ENCODE assay signal across 8 mouse cellular contexts in the genomic region with DNA sequence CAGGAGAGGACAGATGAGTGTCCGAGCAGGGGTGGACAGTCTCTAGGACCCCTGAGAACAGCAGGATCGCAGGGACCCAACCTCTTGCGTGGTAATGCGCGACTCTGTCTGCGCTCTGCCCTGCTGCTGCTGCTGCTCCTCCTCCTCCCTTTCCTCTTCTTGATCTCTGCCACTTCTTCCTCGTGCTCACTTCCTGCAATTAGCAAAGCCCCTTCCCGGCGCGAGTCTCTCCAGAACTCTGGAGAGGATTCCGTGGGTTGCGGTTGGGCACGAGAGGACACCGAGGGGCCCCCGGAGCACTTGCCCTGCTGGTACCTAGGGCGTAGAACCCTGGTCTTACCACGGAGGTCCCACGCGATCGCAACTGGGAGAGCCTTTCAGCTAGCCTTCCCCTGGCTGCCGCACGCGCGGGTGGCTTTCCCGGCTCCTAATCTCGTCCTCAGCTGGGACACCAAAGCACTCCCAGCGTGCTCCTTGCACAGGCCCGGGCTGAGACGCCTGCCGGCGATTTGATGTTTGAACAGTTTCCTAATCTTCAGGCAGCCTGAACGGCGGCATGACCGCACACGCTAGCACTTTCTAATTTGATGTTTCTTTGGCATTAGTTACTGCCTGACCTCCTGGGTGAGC. TPM values are rescaled to one million over a fixed set of nuclear protein-coding genes. Genes with fewer than 3 reads are reported as not detected.
DNase-seq lines count a peak whose midpoint lies in the region; ATAC-seq and TF ChIP-seq lines count a peak whose summit lies in the region.

A gene (minus strand): TSS at position 484 of the 630 bp plus-strand sequence.

- ATAC-seq in activated CD4-positive, CD25-positive, alpha-beta regulatory T cell, adult 4 months = peak; percentile 56
- peak; percentile 80 for ATAC-seq in granulocyte monocyte progenitor cell, adult 5-6 weeks (replicated peaks; ENCODE audit: poor library complexity, severe bottlenecking)
- peak; percentile 76 for ATAC-seq in intestine, embryonic 14.5 days (replicated peaks; ENCODE audit: low FRiP score, low TSS enrichment, low read depth)
- peak; percentile 85; the same call in 1 of the 2 replicates for ATAC-seq in limb, embryonic 14.5 days (ENCODE audit: low FRiP score, low read depth)
- ATAC-seq in midbrain, embryonic 12.5 days (ENCODE audit: low FRiP score, low read depth) = peak; percentile 80

- H3K4me3 ChIP-seq in intestine, embryonic 14.5 days (ENCODE audit: low read depth, low read length) = peak within 1 kb of the TSS; percentile 48
- peak within 1 kb of the TSS; percentile 43 for H3K4me3 ChIP-seq in limb, embryonic 14.5 days (replicated peaks; ENCODE audit: low read length)
- H3K4me3 ChIP-seq in midbrain, embryonic 12.5 days = peak within 1 kb of the TSS; percentile 54
- peak within 1 kb of the TSS; percentile 98 for H3K4me3 ChIP-seq in spleen, adult 2 months (ENCODE audit: extremely low read depth, insufficient read depth, insufficient read length)

- H3K9me3 ChIP-seq in intestine, embryonic 14.5 days (ENCODE audit: control insufficient read depth, low read length) = no peaks in the 10 kb centered on the region
- no peaks in the 10 kb centered on the region for H3K9me3 ChIP-seq in limb, embryonic 14.5 days (ENCODE audit: control insufficient read depth, low read length)
- H3K9me3 ChIP-seq in midbrain, embryonic 12.5 days = no peaks in the 10 kb centered on the region

- whole genome bisulfite sequencing in intestine, embryonic 14.5 days = under 1% methylated on average over 32 of the region's 35 CpGs
- WGBS in limb, embryonic 14.5 days = 2% methylated on average over 35 of the region's 35 CpGs
- WGBS in midbrain, embryonic 12.5 days = under 1% methylated on average over 35 of the region's 35 CpGs
- 1% methylated on average over 35 of the region's 35 CpGs for WGBS in spleen, adult 2 months

- 0 out of 2 replicates have a peak, but pooled peaks have one; percentile 32 for TF ChIP-seq POLR2A in limb, embryonic 14.5 days (IDR thresholded peaks at IDR 0.05; ENCODE audit: borderline replicate concordance, extremely low read depth, insufficient read depth, insufficient read length)
- TF ChIP-seq POLR2A in spleen, adult 2 months (IDR thresholded peaks at IDR 0.05; ENCODE audit: low read depth, low read length) = no peak

- H3K4me1 ChIP-seq in intestine, embryonic 14.5 days (replicated peaks; ENCODE audit: control insufficient read depth, insufficient read depth, low read length) = no peaks in the 10 kb centered on the region
- no peaks in the 10 kb centered on the region; the same call in 1 of the 2 replicates for H3K4me1 ChIP-seq in limb, embryonic 14.5 days (ENCODE audit: control insufficient read depth, insufficient read depth, low read length)
- H3K4me1 ChIP-seq in midbrain, embryonic 12.5 days = no peaks in the 10 kb centered on the region
- peaks cover 5% of the 10 kb centered on the region for H3K4me1 ChIP-seq in spleen, adult 2 months (ENCODE audit: control insufficient read depth, insufficient read depth, insufficient read length)

- H3K27me3 ChIP-seq in intestine, embryonic 14.5 days (replicated peaks; ENCODE audit: control insufficient read depth, insufficient read depth, low read length) = peaks cover 8% of the 10 kb centered on the region; the same call in 1 of the 2 replicates
- H3K27me3 ChIP-seq in limb, embryonic 14.5 days (ENCODE audit: control insufficient read depth, insufficient read depth, low read length) = peaks cover 4% of the 10 kb centered on the region; the same call in 1 of the 2 replicates
- H3K27me3 ChIP-seq in midbrain, embryonic 12.5 days = peaks cover 32% of the 10 kb centered on the region
- no peaks in the 10 kb centered on the region for H3K27me3 ChIP-seq in spleen, adult 2 months (ENCODE audit: control insufficient read depth, insufficient read depth, low read length)

- peak; percentile 20; the same call in 1 of the 2 replicates for TF ChIP-seq CTCF in spleen, adult 2 months (IDR thresholded peaks at IDR 0.05; ENCODE audit: extremely low read depth, insufficient read depth, insufficient read length, insufficient replicate concordance)

- peak within 1 kb of the TSS; percentile 84 for H3K4me2 ChIP-seq in intestine, embryonic 14.5 days (ENCODE audit: low read length)
- peak within 1 kb of the TSS; percentile 91 for H3K4me2 ChIP-seq in limb, embryonic 14.5 days (replicated peaks; ENCODE audit: low read depth, low read length, severe bottlenecking)
- peak within 1 kb of the TSS; percentile 91 for H3K4me2 ChIP-seq in midbrain, embryonic 12.5 days (replicated peaks)

- H3K27ac ChIP-seq in intestine, embryonic 14.5 days (ENCODE audit: low read depth) = no peak within 1 kb of the TSS
- H3K27ac ChIP-seq in limb, embryonic 14.5 days (replicated peaks; ENCODE audit: low read depth, low read length) = no peak within 1 kb of the TSS
- no peak within 1 kb of the TSS for H3K27ac ChIP-seq in midbrain, embryonic 12.5 days (replicated peaks)
- peak within 1 kb of the TSS; percentile 87 for H3K27ac ChIP-seq in spleen, adult 2 months (ENCODE audit: insufficient read depth, low read length)

- H3K36me3 ChIP-seq in intestine, embryonic 14.5 days (ENCODE audit: control insufficient read depth, insufficient read depth, low read length) = no peaks in the 10 kb centered on the region
- H3K36me3 ChIP-seq in limb, embryonic 14.5 days (ENCODE audit: control insufficient read depth, insufficient read depth, low read length) = no peaks in the 10 kb centered on the region
- no peaks in the 10 kb centered on the region for H3K36me3 ChIP-seq in midbrain, embryonic 12.5 days
- H3K36me3 ChIP-seq in spleen, adult 2 months (ENCODE audit: control insufficient read depth, insufficient read depth, low read length) = no peaks in the 10 kb centered on the region

- peak within 1 kb of the TSS; percentile 49 for H3K9ac ChIP-seq in intestine, embryonic 14.5 days (ENCODE audit: low read length)
- peak within 1 kb of the TSS; percentile 68 for H3K9ac ChIP-seq in limb, embryonic 14.5 days (ENCODE audit: low read depth, low read length, severe bottlenecking)
- peak within 1 kb of the TSS; percentile 53 for H3K9ac ChIP-seq in midbrain, embryonic 12.5 days (replicated peaks)

- DNase-seq in embryo, embryonic 10.5 days (ENCODE audit: low spot score) = peak; percentile 80
- DNase-seq in intestine, embryonic 14.5 days (ENCODE audit: low spot score) = peak; percentile 83
- peak; percentile 72 for DNase-seq in limb, embryonic 14.5 days (ENCODE audit: low spot score)
- DNase-seq in spleen, adult 2 months (ENCODE audit: low read depth in 1 of 2, low spot score in 2 of 2) = peak in 1 of 2 experiments; percentile 47
- no peak for DNase-seq in adipocyte (ENCODE audit: low spot score)

RNA-seq across cellular contexts. Expression of the gene that starts here (rescaled TPM):
- polyA plus RNA-seq in activated CD4-positive, CD25-positive, alpha-beta regulatory T cell, adult 4 months (2017; shearing (Covaris generic)) = 1 to 10 TPM; 1.0 TPM
- 0.58 and 1.1 TPM in 2 replicates for total RNA-seq in granulocyte monocyte progenitor cell, adult 5-6 weeks (2014; fragmentation: Nextera tagmentation)
- total RNA-seq in granulocyte monocyte progenitor cell, adult 5-6 weeks (2017) = 0.60 and 0.62 TPM in 2 replicates
- 0.75 and 1.5 TPM in 2 replicates for polyA plus RNA-seq in intestine, embryonic 14.5 days (2014; fragmentation: Nextera tagmentation; extraction: Ambion mirVana)
- polyA plus RNA-seq in limb, embryonic 14.5 days (2012; rRNA removed) = 1.5 and 1.7 TPM in 2 replicates
- polyA plus RNA-seq in limb, embryonic 14.5 days (2014; fragmentation: Nextera tagmentation; extraction: Ambion mirVana) = 3.8 and 4.5 TPM in 2 replicates
- 1.4 and 2.8 TPM in 2 replicates for polyA plus RNA-seq in midbrain, embryonic 12.5 days (2016; fragmentation: Nextera tagmentation; extraction: Ambion mirVana)
- polyA plus RNA-seq in spleen, adult 2 months (2012; rRNA removed) = 4.0 and 5.7 TPM in 2 replicates

Comparison
In these comparisons a context has a peak if more than half of its experiments do, and no peak if none do; other contexts are left out.
1. H3K4me3 ChIP-seq: peak in every context shown above with its lines; median percentile 98 in spleen, adult 2 months; 54 in midbrain, embryonic 12.5 days; 48 in intestine, embryonic 14.5 days; 43 in limb, embryonic 14.5 days.